Mouse (Mus musculus): ENCODE measurements around the gene Rps27. TPM values are rescaled to one million over a fixed set of nuclear protein-coding genes. Genes with fewer than 3 reads are reported as not detected.

The Rps27 gene
- 1,219 and 1,471 TPM in 2 replicates for polyA plus RNA-seq (2015; fragmentation: Nextera tagmentation; extraction: Ambion mirVana)

GRCm38 (mm10) chr3:90213377-90213866 is at the start of gene Rps27, which contains the start of gene Rab13:
Gene Rps27, minus strand, starts transcription at chr3:90213651.
Gene Rab13, plus strand, starts transcription at chr3:90213695.

GRCm38 (mm10) chr3:90253653-90254418 is 40.4 kb upstream of the Rps27 start, which contains the start of gene Crtc2:
Gene Crtc2, plus strand, starts transcription at chr3:90254163.

GRCm38 (mm10) chr3:90247960-90248745 is 34.7 kb upstream of the Rps27 start, which contains the start of gene Slc39a1:
Gene Slc39a1, plus strand, starts transcription at chr3:90248172.

GRCm38 (mm10) chr3:90242984-90243775 is 29.7 kb upstream of the Rps27 start, which contains the start of gene Creb3l4:
Gene Creb3l4, minus strand, starts transcription at chr3:90243512.

GRCm38 (mm10) chr3:90231507-90232333 is 18.3 kb upstream of the Rps27 start, which contains the start of gene Jtb:
Gene Jtb, plus strand, starts transcription at chr3:90231597.

Other genes with a start within 250 kb of the Rps27 start
- 94.5 and 95.7 TPM in 2 replicates for gene Hax1, start 214.9 kb downstream of the Rps27 start, polyA plus RNA-seq (2015; fragmentation: Nextera tagmentation; extraction: Ambion mirVana)
- gene 4933434E20Rik, start 162.0 kb downstream of the Rps27 start, polyA plus RNA-seq (2015; fragmentation: Nextera tagmentation; extraction: Ambion mirVana): 117 and 119 TPM in 2 replicates
- gene Ubap2l, start 161.0 kb downstream of the Rps27 start, polyA plus RNA-seq (2015; fragmentation: Nextera tagmentation; extraction: Ambion mirVana): 80.9 and 113 TPM in 2 replicates
- 328 and 388 TPM in 2 replicates for gene Tpm3, start 141.0 kb downstream of the Rps27 start, polyA plus RNA-seq (2015; fragmentation: Nextera tagmentation; extraction: Ambion mirVana)
- 0.06 and 0.08 TPM in 2 replicates for gene Nup210l, start 109.5 kb downstream of the Rps27 start, polyA plus RNA-seq (2015; fragmentation: Nextera tagmentation; extraction: Ambion mirVana)
- 20.8 and 21.2 TPM in 2 replicates for gene Rab13, start within 50 bp of the Rps27 start, polyA plus RNA-seq (2015; fragmentation: Nextera tagmentation; extraction: Ambion mirVana)
- gene Jtb, start 17.9 kb upstream of the Rps27 start, polyA plus RNA-seq (2015; fragmentation: Nextera tagmentation; extraction: Ambion mirVana): 107 and 109 TPM in 2 replicates
- gene Creb3l4, start 29.9 kb upstream of the Rps27 start, polyA plus RNA-seq (2015; fragmentation: Nextera tagmentation; extraction: Ambion mirVana): 1.3 and 1.9 TPM in 2 replicates
- gene Slc39a1, start 34.5 kb upstream of the Rps27 start, polyA plus RNA-seq (2015; fragmentation: Nextera tagmentation; extraction: Ambion mirVana): 123 and 150 TPM in 2 replicates
- 12.1 and 12.4 TPM in 2 replicates for gene Crtc2, start 40.5 kb upstream of the Rps27 start, polyA plus RNA-seq (2015; fragmentation: Nextera tagmentation; extraction: Ambion mirVana)
- 1.9 and 2.2 TPM in 2 replicates for gene Dennd4b, start 51.5 kb upstream of the Rps27 start, polyA plus RNA-seq (2015; fragmentation: Nextera tagmentation; extraction: Ambion mirVana)
- 5.8 and 6.5 TPM in 2 replicates for gene Gatad2b, start 79.5 kb upstream of the Rps27 start, polyA plus RNA-seq (2015; fragmentation: Nextera tagmentation; extraction: Ambion mirVana)
- 6.9 and 8.3 TPM in 2 replicates for gene Slc27a3, start 176.3 kb upstream of the Rps27 start, polyA plus RNA-seq (2015; fragmentation: Nextera tagmentation; extraction: Ambion mirVana)
- 9.2 and 9.7 TPM in 2 replicates for gene Ints3, start 220.0 kb upstream of the Rps27 start, polyA plus RNA-seq (2015; fragmentation: Nextera tagmentation; extraction: Ambion mirVana)